41 mouse cellular contexts compared by ENCODE assay signal in the genomic region with DNA sequence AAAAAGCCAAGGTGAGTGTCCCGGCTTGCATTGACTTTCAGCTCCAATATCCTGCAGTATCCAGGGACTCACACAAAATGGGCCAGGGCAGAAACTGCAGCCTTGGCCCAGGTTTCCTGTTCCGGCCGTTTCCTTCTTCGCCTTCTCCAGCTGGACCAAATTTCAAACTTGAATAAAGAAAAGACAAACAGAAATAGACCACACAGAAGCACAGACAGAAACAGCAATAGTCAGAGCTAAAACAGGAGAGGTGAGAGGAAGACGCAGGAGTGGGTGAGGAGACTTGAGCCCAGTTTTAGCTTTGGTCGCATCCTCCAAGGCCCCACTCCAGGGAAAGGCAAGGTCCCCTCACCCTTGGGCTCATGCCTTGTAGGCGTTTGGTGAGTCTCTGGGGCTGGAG. TPM values are rescaled to one million over a fixed set of nuclear protein-coding genes. Genes with fewer than 3 reads are reported as not detected.
DNase-seq lines count a peak whose midpoint lies in the region; ATAC-seq and TF ChIP-seq lines count a peak whose summit lies in the region.
"Had no signal": no experiment of that assay in that cellular context is flagged by ENCODE, and none has a peak within 500 bp of the region (broad histone marks: within the 10 kb centered on the region; RNA-seq: fewer than 3 reads in every experiment).

No protein-coding gene starts in this region.

- peaks cover 58% of the 10 kb centered on the region for H3K4me1 ChIP-seq in heart, embryonic 13.5 days
- peaks cover 74% of the 10 kb centered on the region for H3K4me1 ChIP-seq in heart, embryonic 10.5 days
- peaks cover 26% of the 10 kb centered on the region for H3K4me1 ChIP-seq in hindbrain, embryonic 14.5 days (replicated peaks; ENCODE audit: control insufficient read depth, insufficient read depth, low read length)

- no peak overlapping the region for H3K4me2 ChIP-seq in heart, embryonic 13.5 days
- H3K4me2 ChIP-seq in hindbrain, embryonic 14.5 days (replicated peaks), result no peak overlapping the region
- H3K4me2 ChIP-seq: embryonic facial prominence, embryonic 15.5 days; forebrain, embryonic 12.5 days; limb, embryonic 12.5 days; liver, embryonic 11.5 days; midbrain, embryonic 11.5 days had no signal

- no peaks in the 10 kb centered on the region for H3K9me3 ChIP-seq in heart, embryonic 13.5 days
- no peaks in the 10 kb centered on the region for H3K9me3 ChIP-seq in heart, embryonic 10.5 days
- no peaks in the 10 kb centered on the region for H3K9me3 ChIP-seq in hindbrain, embryonic 14.5 days (ENCODE audit: control insufficient read depth, low read length)
- H3K9me3 ChIP-seq: embryonic facial prominence, embryonic 15.5 days; forebrain, embryonic 12.5 days; limb, embryonic 12.5 days had no signal

- peak overlapping the region; percentile 1; the same call in 1 of the 2 replicates for H3K9ac ChIP-seq in heart, embryonic 13.5 days
- H3K9ac ChIP-seq in hindbrain, embryonic 14.5 days, result no peak overlapping the region
- H3K9ac ChIP-seq: embryonic facial prominence, embryonic 15.5 days; forebrain, embryonic 12.5 days; forebrain, postnatal 0 days; limb, embryonic 12.5 days; liver, postnatal 0 days had no signal

- no peak for DNase-seq in heart, embryonic 10.5 days (ENCODE audit: low spot score)
- no peak for DNase-seq in left cerebral cortex, adult 2 months (ENCODE audit: extremely low spot score in 1 of 2, low spot score in 2 of 2)
- DNase-seq in left cerebral cortex, postnatal 4 days, result no peak
- DNase-seq in brain, adult 2 months (ENCODE audit: low read depth, low spot score), result peak; percentile 63
- DNase-seq in hindbrain, embryonic 14.5 days (ENCODE audit: low spot score), result no peak
- no peak for DNase-seq in right cerebral cortex, postnatal 4 days
- DNase-seq: adrenal gland, adult 2 months; adrenal gland, postnatal 36 days; forebrain, postnatal 0 days; gastrocnemius, postnatal 14 days; kidney, adult 18-20 months; kidney, postnatal 4 days; layer of hippocampus, postnatal 36 days; liver, postnatal 0 days; lung, postnatal 36 days; right cerebral cortex, postnatal 25 days; spleen, adult 18-20 months; thymus, postnatal 4 days had no signal

- intact Hi-C loops in left cerebral cortex, adult 2 months (cut with DNase I), result no loop called here
- intact Hi-C loops in left cerebral cortex, postnatal 4 days (cut with DNase I), result no loop called here

- TF ChIP-seq CTCF in left cerebral cortex, adult 2 months (IDR thresholded peaks at IDR 0.05), result no peak

- no peaks in the 10 kb centered on the region for H3K36me3 ChIP-seq in heart, embryonic 13.5 days
- no peaks in the 10 kb centered on the region for H3K36me3 ChIP-seq in heart, embryonic 10.5 days
- no peaks in the 10 kb centered on the region for H3K36me3 ChIP-seq in hindbrain, embryonic 14.5 days (replicated peaks; ENCODE audit: control insufficient read depth, insufficient read depth)
- H3K36me3 ChIP-seq: embryonic facial prominence, embryonic 15.5 days; forebrain, embryonic 12.5 days; limb, embryonic 12.5 days had no signal

- H3K27me3 ChIP-seq in heart, embryonic 13.5 days (replicated peaks), result peaks cover 75% of the 10 kb centered on the region
- peaks cover 82% of the 10 kb centered on the region for H3K27me3 ChIP-seq in heart, embryonic 10.5 days (ENCODE audit: insufficient read depth, poor library complexity, severe bottlenecking)
- H3K27me3 ChIP-seq in hindbrain, embryonic 14.5 days (ENCODE audit: control insufficient read depth, insufficient read depth, low read length), result no peaks in the 10 kb centered on the region

- H3K4me3 ChIP-seq in heart, embryonic 13.5 days, result no peak overlapping the region
- no peak overlapping the region for H3K4me3 ChIP-seq in heart, embryonic 10.5 days
- no peak overlapping the region for H3K4me3 ChIP-seq in left cerebral cortex, adult 2 months
- H3K4me3 ChIP-seq in hindbrain, embryonic 14.5 days (replicated peaks; ENCODE audit: low read length), result no peak overlapping the region
- H3K4me3 ChIP-seq: embryonic facial prominence, embryonic 15.5 days; forebrain, embryonic 12.5 days; limb, embryonic 12.5 days had no signal

- H3K27ac ChIP-seq in heart, embryonic 13.5 days (replicated peaks), result peak overlapping the region; percentile 42
- H3K27ac ChIP-seq in heart, embryonic 10.5 days, result no peak overlapping the region; the same call in 1 of the 2 replicates
- peak overlapping the region; percentile 59 for H3K27ac ChIP-seq in left cerebral cortex, adult 2 months
- 0 out of 2 replicates have a peak overlapping the region, but pooled peaks have one; percentile 76 for H3K27ac ChIP-seq in hindbrain, embryonic 14.5 days
- H3K27ac ChIP-seq: embryonic facial prominence, embryonic 15.5 days; kidney, postnatal 0 days; limb, embryonic 12.5 days had no signal

- ATAC-seq in heart, embryonic 13.5 days (ENCODE audit: extremely low read depth, insufficient number of reproducible peaks, low FRiP score, low TSS enrichment), result no peak
- no peak for ATAC-seq in hindbrain, embryonic 14.5 days (ENCODE audit: low FRiP score)
- ATAC-seq: activated CD4-positive, CD25-positive, alpha-beta regulatory T cell, adult 4 months; forebrain, postnatal 0 days; liver, postnatal 0 days; midbrain, embryonic 16.5 days had no signal

- 68% methylated on average over 7 of the region's 7 CpGs for WGBS in heart, embryonic 13.5 days
- 76% methylated on average over 7 of the region's 7 CpGs for WGBS in heart, embryonic 10.5 days
- 87% methylated on average over 7 of the region's 7 CpGs for WGBS in hindbrain, embryonic 14.5 days

RNA-seq across cellular contexts. Expression of a gene that starts 2.0 kb away (rescaled TPM):
- polyA plus RNA-seq in heart, embryonic 13.5 days (2015; fragmentation: Nextera tagmentation; extraction: Ambion mirVana), result not detected in 2 replicates
- 0.06 TPM in 1 of 2 replicates, not detected in the other for polyA plus RNA-seq in heart, embryonic 10.5 days (2016; fragmentation: Nextera tagmentation; extraction: Ambion mirVana)
- under 1 TPM; 0.61 to 0.70 TPM for total RNA-seq in left cerebral cortex, adult 2 months (2021)
- not detected for total RNA-seq in left cerebral cortex, postnatal 4 days (2021)
- 0.77 and 1.2 TPM in 2 replicates for polyA plus RNA-seq in hindbrain, embryonic 14.5 days (2014; fragmentation: Nextera tagmentation; extraction: Ambion mirVana)
- total RNA-seq: adrenal gland, adult 2 months; adrenal gland, postnatal 36 days; CH12.LX; forebrain, postnatal 0 days; gastrocnemius, postnatal 14 days; granulocyte monocyte progenitor cell, adult 5-6 weeks; hematopoietic stem cell, adult 5-6 weeks; megakaryocyte, adult 5-6 weeks; neutrophil, adult 5-6 weeks had no signal
- polyA plus RNA-seq: activated CD4-positive, CD25-positive, alpha-beta regulatory T cell, adult 4 months; adrenal gland, adult 2 months; C2C12; embryonic facial prominence, embryonic 15.5 days; forebrain, embryonic 12.5 days; forebrain, postnatal 0 days; heart, postnatal 0 days; intestine, embryonic 14.5 days; limb, embryonic 12.5 days; liver, embryonic 11.5 days; liver, postnatal 0 days; lung, embryonic 16.5 days; testis, adult 2 months; thymus, postnatal 0 days had no signal

RNA-seq across cellular contexts. Expression of a gene that starts 12.6 kb away (rescaled TPM):
- 0.43 and 0.67 TPM in 2 replicates for polyA plus RNA-seq in heart, embryonic 13.5 days (2015; fragmentation: Nextera tagmentation; extraction: Ambion mirVana)
- 3.5 and 5.3 TPM in 2 replicates for polyA plus RNA-seq in heart, embryonic 10.5 days (2016; fragmentation: Nextera tagmentation; extraction: Ambion mirVana)
- total RNA-seq in left cerebral cortex, adult 2 months (2021), result under 1 TPM; 0.59 to 0.79 TPM
- 1 to 10 TPM in 1 of 2 experiments, under 1 TPM in 1; 0.28 to 1.1 TPM for total RNA-seq in left cerebral cortex, postnatal 4 days (2021)
- polyA plus RNA-seq in hindbrain, embryonic 14.5 days (2014; fragmentation: Nextera tagmentation; extraction: Ambion mirVana), result 0.42 and 1.4 TPM in 2 replicates
- total RNA-seq: CH12.LX; gastrocnemius, postnatal 14 days; granulocyte monocyte progenitor cell, adult 5-6 weeks; hematopoietic stem cell, adult 5-6 weeks; layer of hippocampus, adult 8-10 months; layer of hippocampus, postnatal 36 days; megakaryocyte, adult 5-6 weeks; neutrophil, adult 5-6 weeks had no signal
- polyA plus RNA-seq: activated CD4-positive, CD25-positive, alpha-beta regulatory T cell, adult 4 months; limb, embryonic 12.5 days; liver, postnatal 0 days had no signal

RNA-seq across cellular contexts. Expression of a gene that starts 24.4 kb away (rescaled TPM):
- not detected in 2 replicates for polyA plus RNA-seq in heart, embryonic 13.5 days (2015; fragmentation: Nextera tagmentation; extraction: Ambion mirVana)
- 0.15 TPM in 1 of 2 replicates, not detected in the other for polyA plus RNA-seq in heart, embryonic 10.5 days (2016; fragmentation: Nextera tagmentation; extraction: Ambion mirVana)
- under 1 TPM in 1 of 2 experiments, not detected in 1; 0.25 TPM for total RNA-seq in left cerebral cortex, adult 2 months (2021)
- total RNA-seq in left cerebral cortex, postnatal 4 days (2021), result not detected
- not detected in 2 replicates for polyA plus RNA-seq in hindbrain, embryonic 14.5 days (2014; fragmentation: Nextera tagmentation; extraction: Ambion mirVana)
- total RNA-seq: CH12.LX; ES-E14; forebrain, postnatal 0 days; gastrocnemius, postnatal 14 days; granulocyte monocyte progenitor cell, adult 5-6 weeks; hematopoietic stem cell, adult 5-6 weeks; layer of hippocampus, postnatal 36 days; left cerebral cortex, postnatal 10 days; megakaryocyte, adult 5-6 weeks; neutrophil, adult 5-6 weeks had no signal
- polyA plus RNA-seq: activated CD4-positive, CD25-positive, alpha-beta regulatory T cell, adult 4 months; embryonic facial prominence, embryonic 15.5 days; forebrain, embryonic 12.5 days; forebrain, postnatal 0 days; heart, postnatal 0 days; intestine, embryonic 14.5 days; limb, embryonic 12.5 days; liver, embryonic 11.5 days; liver, postnatal 0 days; lung, embryonic 16.5 days; midbrain, embryonic 11.5 days; midbrain, embryonic 16.5 days; thymus, postnatal 0 days had no signal

RNA-seq across cellular contexts. Expression of a gene that starts 48.2 kb away (rescaled TPM):
- 119 and 125 TPM in 2 replicates for polyA plus RNA-seq in heart, embryonic 13.5 days (2015; fragmentation: Nextera tagmentation; extraction: Ambion mirVana)
- 138 TPM in 2 replicates for polyA plus RNA-seq in heart, embryonic 10.5 days (2016; fragmentation: Nextera tagmentation; extraction: Ambion mirVana)
- total RNA-seq in left cerebral cortex, adult 2 months (2021), result 10 to 100 TPM in 1 of 2 experiments, 1 to 10 TPM in 1; 8.0 to 10.6 TPM
- 10 to 100 TPM; 22.0 to 26.1 TPM for total RNA-seq in left cerebral cortex, postnatal 4 days (2021)
- 44.9 and 51.3 TPM in 2 replicates for polyA plus RNA-seq in hindbrain, embryonic 14.5 days (2014; fragmentation: Nextera tagmentation; extraction: Ambion mirVana)
